Mouse (Mus musculus) leukemia stem cell, adult 10-12 weeks (primary cell): ENCODE measurements around the gene Spry1. TPM values are rescaled to one million over a fixed set of nuclear protein-coding genes. Genes with fewer than 3 reads are reported as not detected.

Source experiments
- polyA plus RNA-seq: library from polyadenylated mRNA; stranded (reverse); fragments of >175 nt; gene quantifications from 2 replicates; pipeline ENCODE4 v1.2.3, GENCODE M21; 2012; ENCODE audit warnings: low replicate concordance

Spry1 gene
- polyA plus RNA-seq, result 0.06 and 0.63 TPM in 2 replicates

DNA sequence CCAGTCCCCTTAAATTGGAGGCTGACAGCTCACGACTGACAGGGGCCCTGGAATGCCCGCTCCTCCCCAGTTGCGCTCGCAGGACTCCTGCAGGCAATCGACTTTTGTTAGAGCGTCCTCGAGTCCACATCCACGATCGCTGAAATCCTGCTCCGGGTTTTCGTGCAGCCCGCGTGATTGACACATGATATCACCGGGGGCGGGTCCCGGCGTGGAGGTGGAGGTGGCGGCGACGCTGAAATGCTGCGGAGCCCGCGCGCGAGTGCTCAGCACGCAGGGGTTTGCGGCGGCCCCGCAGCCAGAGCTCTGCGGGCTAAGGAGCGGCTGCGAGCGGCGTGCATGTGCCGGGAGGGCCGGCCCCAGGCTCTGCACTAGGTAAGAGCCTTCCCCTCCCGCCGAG lies at the start of gene Spry1:
Gene Spry1 (plus strand): TSS at position 258 of the 400 bp plus-strand sequence.

Other genes with a start within 250 kb of the Spry1 start
- 11.1 and 20.1 TPM in 2 replicates for gene Spata5, start 220.1 kb upstream of the Spry1 start, polyA plus RNA-seq
- gene Nudt6, start 219.7 kb upstream of the Spry1 start, polyA plus RNA-seq, result 5.3 and 9.6 TPM in 2 replicates
- not detected in 2 replicates for gene Gm5148, start 84.5 kb downstream of the Spry1 start, polyA plus RNA-seq